Comparison of ENCODE assay signal across 8 mouse cellular contexts in genomic region chrX:159751834-159752233, GRCm38 (mm10).
DNase-seq lines count a peak whose midpoint lies in the region; ATAC-seq and TF ChIP-seq lines count a peak whose summit lies in the region.

No protein-coding gene starts in this region.

- ATAC-seq in hindbrain, embryonic 16.5 days: no peak
- peak; percentile 57; the same call in 1 of the 2 replicates for ATAC-seq in limb, embryonic 14.5 days (ENCODE audit: low FRiP score, low read depth)

- H3K9ac ChIP-seq in hindbrain, embryonic 16.5 days (ENCODE audit: low read depth, low read length): no peak overlapping the region
- H3K9ac ChIP-seq in limb, embryonic 14.5 days (ENCODE audit: low read depth, low read length, severe bottlenecking): no peak overlapping the region

- H3K9me3 ChIP-seq in hindbrain, embryonic 10.5 days: no peaks in the 10 kb centered on the region
- H3K9me3 ChIP-seq in hindbrain, embryonic 16.5 days (ENCODE audit: control insufficient read depth, low read length): no peaks in the 10 kb centered on the region
- H3K9me3 ChIP-seq in limb, embryonic 14.5 days (ENCODE audit: control insufficient read depth, low read length): no peaks in the 10 kb centered on the region

- no peak for TF ChIP-seq POLR2A in limb, embryonic 14.5 days (IDR thresholded peaks at IDR 0.05; ENCODE audit: borderline replicate concordance, extremely low read depth, insufficient read depth, insufficient read length)

- no peak overlapping the region for H3K27ac ChIP-seq in hindbrain, embryonic 10.5 days
- no peak overlapping the region for H3K27ac ChIP-seq in hindbrain, embryonic 16.5 days (ENCODE audit: low read depth, low read length)
- no peak overlapping the region for H3K27ac ChIP-seq in limb, embryonic 14.5 days (replicated peaks; ENCODE audit: low read depth, low read length)

- WGBS in hindbrain, embryonic 10.5 days: 91% methylated on average over 1 of the region's 1 CpGs
- WGBS in hindbrain, embryonic 16.5 days: 58% methylated on average over 1 of the region's 1 CpGs
- WGBS in limb, embryonic 14.5 days: 84% methylated on average over 1 of the region's 1 CpGs

- DNase-seq in hindbrain, embryonic 10.5 days (ENCODE audit: low spot score): peak; percentile 24
- DNase-seq in A20 (ENCODE audit: low read depth, low spot score) (peak; percentile 65), MN1 (ENCODE audit: low spot score) (peak; percentile 13)
- DNase-seq in frontal cortex, postnatal 10 days (ENCODE audit: low spot score in 2 of 2): peak; percentile 9 to 27
- peak; percentile 19 for DNase-seq in limb, embryonic 14.5 days (ENCODE audit: low spot score)
- peak; percentile 62 for DNase-seq in splenic B cell, adult 2 months (ENCODE audit: low read depth, low spot score)
- DNase-seq in neural tube, embryonic 10.5 days (ENCODE audit: extremely low spot score, low spot score): no peak

- H3K36me3 ChIP-seq in hindbrain, embryonic 10.5 days: no peaks in the 10 kb centered on the region
- no peaks in the 10 kb centered on the region for H3K36me3 ChIP-seq in hindbrain, embryonic 16.5 days (ENCODE audit: control insufficient read depth, insufficient read depth, low read length)
- no peaks in the 10 kb centered on the region for H3K36me3 ChIP-seq in limb, embryonic 14.5 days (ENCODE audit: control insufficient read depth, insufficient read depth, low read length)
- no peaks in the 10 kb centered on the region for H3K36me3 ChIP-seq in splenic B cell, adult 2 months (ENCODE audit: control insufficient read depth, insufficient read depth, low read length, poor library complexity, severe bottlenecking)

- H3K4me3 ChIP-seq in hindbrain, embryonic 10.5 days: no peak overlapping the region
- no peak overlapping the region for H3K4me3 ChIP-seq in hindbrain, embryonic 16.5 days (ENCODE audit: low read length)
- H3K4me3 ChIP-seq in limb, embryonic 14.5 days (replicated peaks; ENCODE audit: low read length): no peak overlapping the region

- H3K4me1 ChIP-seq in hindbrain, embryonic 10.5 days (replicated peaks): no peaks in the 10 kb centered on the region
- H3K4me1 ChIP-seq in hindbrain, embryonic 16.5 days (ENCODE audit: control insufficient read depth, insufficient read depth, low read depth, low read length): no peaks in the 10 kb centered on the region
- H3K4me1 ChIP-seq in limb, embryonic 14.5 days (ENCODE audit: control insufficient read depth, insufficient read depth, low read length): no peaks in the 10 kb centered on the region

- H3K4me2 ChIP-seq in hindbrain, embryonic 16.5 days (ENCODE audit: low read length): no peak overlapping the region
- no peak overlapping the region for H3K4me2 ChIP-seq in limb, embryonic 14.5 days (replicated peaks; ENCODE audit: low read depth, low read length, severe bottlenecking)

- peaks cover 34% of the 10 kb centered on the region for H3K27me3 ChIP-seq in hindbrain, embryonic 10.5 days (ENCODE audit: insufficient read depth, poor library complexity, severe bottlenecking)
- H3K27me3 ChIP-seq in hindbrain, embryonic 16.5 days (replicated peaks; ENCODE audit: control insufficient read depth, insufficient read depth, low read length): peaks cover 2% of the 10 kb centered on the region; the same call in 1 of the 2 replicates
- no peaks in the 10 kb centered on the region for H3K27me3 ChIP-seq in limb, embryonic 14.5 days (ENCODE audit: control insufficient read depth, insufficient read depth, low read length)
- H3K27me3 ChIP-seq in splenic B cell, adult 2 months (ENCODE audit: control insufficient read depth, insufficient read depth, low read length, poor library complexity, severe bottlenecking): no peaks in the 10 kb centered on the region
